Mouse (Mus musculus): ENCODE results near the gene Palm2.

Gene Palm2

DNA sequence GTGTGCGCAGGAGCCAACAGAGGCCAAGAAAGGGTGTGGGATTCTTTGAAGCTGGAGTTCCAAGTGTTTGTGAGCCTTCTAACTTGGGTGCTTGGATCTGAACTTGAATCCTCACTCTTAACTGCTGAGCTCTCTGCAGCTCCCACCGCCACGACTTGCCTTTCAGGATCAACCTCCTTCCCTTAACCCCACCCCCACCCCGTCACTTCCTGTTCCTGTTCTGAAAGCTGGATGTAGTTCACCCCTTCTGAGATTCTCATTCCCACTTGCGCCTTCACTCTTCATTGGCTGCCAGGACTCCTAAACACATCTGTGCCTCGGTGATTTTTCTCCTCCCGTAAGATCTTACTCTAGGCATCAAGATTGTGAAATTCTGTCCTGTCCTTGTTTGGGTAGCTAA lies 240.3 kb downstream of the Palm2 start:
- DNase-seq, result no peak

DNA sequence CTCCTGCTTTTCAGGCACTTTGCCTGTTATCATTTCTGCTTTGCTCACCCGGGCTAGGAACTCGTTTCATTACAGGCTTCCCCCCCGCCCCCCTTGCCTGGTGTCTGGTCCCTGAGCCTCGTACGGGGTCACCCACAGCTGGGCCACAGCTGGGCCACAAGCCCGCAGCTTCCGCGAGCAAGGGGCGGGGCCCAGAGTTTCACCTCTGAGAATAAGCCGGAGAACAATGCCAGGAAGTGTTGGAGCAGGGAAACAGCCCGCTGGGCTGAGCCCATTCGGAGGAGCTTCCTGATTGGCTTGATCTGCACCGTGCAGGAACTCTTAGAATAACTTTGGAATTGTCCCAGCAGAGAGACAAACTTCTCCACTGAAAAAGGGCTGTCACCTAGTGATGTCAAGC lies 241.3 kb downstream of the Palm2 start:
- DNase-seq, result no peak

DNA sequence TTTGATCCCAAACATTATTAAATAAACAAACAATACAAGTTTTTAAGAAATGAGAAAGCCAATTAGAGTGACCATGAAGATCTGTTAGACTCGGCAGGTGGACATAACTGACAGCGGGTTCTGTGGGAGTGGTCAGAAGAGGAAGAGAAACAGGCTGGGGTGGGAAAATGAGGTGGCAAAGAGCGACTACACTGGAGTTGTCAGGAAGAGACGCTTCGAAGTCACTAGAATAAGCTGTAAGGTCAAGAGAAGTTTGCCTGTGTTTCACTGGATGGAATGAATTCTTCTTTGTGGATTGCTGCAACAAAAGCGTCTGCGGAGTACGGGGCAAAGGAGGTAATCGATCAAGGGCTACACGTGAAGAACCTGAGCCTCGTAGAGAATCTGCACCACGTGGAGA lies 243.9 kb downstream of the Palm2 start:
- no peak for DNase-seq

DNA sequence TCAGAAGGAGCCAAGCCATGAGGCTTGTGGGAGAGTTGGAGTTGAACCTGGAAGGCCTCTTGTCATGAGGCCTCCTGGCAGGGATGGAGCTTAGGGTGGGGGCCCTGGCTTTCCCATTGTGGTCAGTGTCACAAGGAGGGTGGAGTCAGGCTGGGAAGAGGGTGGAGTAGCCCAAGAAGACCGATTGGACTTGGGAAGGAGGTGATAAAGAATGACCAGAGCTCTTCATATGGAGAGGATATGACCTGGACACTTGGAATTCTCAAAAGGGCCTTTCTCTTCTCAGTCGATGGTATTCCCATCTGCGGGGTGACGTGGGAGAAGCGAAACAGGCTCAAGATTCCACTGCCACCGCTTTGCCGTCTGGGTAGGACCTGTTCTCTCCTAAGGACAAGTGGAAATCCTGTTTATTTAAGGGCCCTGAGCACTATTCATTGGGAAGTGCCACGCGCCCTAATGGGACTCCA lies 245.0 kb downstream of the Palm2 start:
- no peak for DNase-seq

DNA sequence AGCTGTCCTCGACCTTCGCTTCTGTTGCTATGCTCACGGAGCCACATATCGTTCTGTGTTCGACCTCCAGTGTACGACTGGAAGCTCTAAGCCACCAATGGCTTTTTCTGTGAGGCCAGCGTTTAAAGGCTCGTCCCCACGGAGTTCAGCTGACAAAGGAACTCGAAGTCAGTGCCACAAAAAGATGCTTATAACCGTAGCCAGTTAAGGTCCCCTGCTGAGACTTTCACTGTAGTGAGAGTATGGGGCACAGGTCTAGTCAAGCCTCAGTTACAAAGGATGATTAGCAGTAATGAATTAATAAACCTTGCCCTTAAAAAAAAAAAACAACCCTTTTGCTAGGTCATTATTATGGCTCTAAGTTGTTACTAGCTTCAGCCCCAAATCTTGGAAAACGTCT lies 246.1 kb downstream of the Palm2 start:
- no peak for DNase-seq

DNA sequence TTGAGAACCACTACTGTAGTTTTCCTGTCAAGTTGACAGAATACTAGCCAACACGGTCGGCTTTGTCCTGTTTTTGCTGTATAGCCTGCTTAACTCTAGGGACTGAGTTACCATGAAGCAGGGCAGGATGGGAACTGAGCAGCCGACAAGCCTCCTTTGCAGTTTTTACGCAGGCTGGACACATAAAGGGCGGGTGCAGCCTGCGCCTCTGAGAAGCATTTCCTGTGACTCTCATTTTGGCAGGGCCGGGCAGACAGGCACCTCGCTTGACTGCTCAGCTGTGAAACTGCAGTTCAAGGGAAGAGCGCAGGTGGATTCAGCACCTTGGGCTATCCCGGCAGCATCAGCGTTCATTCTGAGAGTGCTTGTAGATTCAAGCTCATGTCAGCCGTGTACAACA lies 247.5 kb downstream of the Palm2 start:
- peak; percentile 35 for DNase-seq

DNA sequence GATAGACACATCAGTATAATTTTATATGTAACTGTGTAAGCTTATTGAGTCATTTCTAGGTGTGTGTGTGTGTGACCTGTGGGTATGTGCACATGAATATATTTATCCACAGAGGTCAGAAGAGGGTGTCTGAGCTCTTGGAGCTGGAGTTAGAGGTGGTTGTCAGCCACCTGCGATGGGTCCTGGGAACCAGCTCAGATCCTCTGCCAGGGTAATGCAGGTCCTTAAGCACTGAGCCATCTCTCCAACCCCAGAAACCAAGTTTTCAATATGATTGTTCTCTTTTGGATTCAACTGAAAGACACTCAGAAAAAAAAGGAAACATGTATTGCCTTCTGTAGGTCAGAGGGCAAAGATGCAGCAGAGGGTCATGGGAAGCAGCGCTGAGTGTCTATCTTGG lies 248.3 kb downstream of the Palm2 start:
- DNase-seq, result no peak

DNA sequence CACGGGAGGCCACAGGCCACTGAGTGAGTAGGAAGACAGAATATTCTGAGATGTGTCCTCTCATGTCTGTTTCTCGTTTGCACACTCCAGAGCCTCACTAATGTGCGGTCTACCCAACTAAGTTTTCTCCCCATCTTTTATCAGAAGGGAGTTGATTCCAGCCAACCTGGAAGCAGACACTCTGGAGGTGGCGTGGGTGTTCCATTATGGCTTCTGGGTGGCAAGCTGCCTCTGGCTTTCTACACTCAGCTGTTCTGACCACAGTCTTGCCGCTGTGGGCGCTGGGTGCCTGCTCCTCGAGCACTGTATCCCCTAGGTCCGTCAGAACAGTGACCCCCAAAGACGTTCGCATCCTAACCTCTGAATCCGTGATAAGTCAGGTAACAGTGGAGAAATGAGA lies 248.9 kb downstream of the Palm2 start:
- DNase-seq, result no peak

DNA sequence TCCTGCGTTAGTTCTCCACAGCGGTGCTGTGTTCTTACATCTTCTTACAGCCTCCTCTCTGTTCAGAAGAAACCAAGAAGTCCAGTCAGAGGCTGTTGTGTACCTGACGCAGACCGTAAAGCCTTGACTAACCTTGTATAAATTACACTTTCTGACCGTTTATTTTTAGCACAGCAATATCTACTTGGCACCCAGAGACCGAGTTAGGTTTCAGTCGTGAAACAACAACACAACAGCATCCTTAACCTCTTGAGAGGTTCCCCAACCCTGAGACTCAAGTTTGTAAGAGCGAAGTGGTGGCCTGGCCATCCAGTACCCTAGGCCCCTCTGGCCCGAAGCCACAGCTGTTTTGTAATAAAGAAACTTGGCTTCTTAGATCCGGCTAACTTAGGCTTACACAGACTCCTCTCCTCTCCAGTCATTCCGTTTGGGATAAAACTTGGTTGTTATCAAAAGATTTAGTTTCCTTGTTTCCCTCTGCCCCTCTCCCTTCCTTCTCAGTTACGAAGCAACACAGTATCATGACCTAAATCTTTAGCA lies 250.7 kb downstream of the Palm2 start:
- DNase-seq, result no peak

DNA sequence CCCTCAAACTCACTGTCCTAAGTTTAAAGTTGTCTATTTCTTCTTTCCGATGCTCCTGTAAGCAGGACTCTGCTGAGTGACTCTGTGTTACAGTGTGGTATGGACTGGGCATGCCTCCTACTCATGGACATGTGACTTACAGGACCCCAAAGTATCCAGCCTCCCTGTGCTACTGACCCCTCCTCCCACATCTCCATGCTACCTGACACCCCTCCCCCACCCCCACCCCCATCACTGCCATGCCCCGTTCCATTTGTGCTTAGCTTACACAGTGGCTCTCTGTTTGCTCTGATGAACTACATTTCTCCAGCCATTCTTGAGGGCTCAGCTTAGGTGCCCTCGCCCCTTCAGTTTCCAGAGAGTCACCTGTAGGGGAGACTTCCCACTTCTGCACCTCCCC lies 252.7 kb downstream of the Palm2 start:
- DNase-seq, result no peak

DNA sequence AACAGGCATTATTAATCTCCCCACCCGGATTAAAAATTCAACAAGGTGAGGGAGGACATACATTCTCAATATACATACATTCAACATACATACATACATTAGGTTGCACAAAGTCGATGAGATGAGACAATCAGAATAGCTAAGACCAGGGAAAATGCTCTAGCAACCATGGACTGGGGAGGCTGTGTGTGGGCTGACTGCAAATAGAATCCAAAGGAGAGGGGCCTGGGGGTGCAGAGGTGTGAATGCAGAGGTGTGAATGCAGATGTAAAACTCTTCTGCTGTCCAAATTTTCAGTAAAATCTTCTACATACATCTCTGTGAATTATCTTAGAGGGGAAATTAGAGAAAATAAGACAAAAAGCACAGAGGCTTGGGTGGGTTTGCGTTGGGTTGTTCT lies 253.5 kb downstream of the Palm2 start:
- no peak for DNase-seq

DNA sequence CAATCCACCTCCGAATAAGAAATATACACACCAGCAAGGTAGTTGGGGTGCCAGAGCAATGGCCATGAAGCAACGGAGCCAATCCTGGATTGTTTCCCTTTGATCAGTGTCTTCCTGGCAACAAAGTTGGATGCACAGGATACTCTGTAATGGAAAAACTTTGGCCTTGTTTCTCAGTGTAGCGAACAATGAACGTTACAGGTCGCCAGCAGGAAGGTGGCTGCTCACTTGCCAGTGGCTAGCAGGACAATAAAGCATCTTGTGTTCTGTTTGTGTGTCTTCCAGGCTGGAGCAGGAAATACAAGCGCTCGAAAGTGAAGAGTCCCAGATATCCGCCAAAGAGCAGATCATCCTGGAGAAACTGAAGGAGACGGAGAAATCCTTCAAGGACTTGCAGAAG lies 254.1 kb downstream of the Palm2 start:
- no peak for DNase-seq

DNA sequence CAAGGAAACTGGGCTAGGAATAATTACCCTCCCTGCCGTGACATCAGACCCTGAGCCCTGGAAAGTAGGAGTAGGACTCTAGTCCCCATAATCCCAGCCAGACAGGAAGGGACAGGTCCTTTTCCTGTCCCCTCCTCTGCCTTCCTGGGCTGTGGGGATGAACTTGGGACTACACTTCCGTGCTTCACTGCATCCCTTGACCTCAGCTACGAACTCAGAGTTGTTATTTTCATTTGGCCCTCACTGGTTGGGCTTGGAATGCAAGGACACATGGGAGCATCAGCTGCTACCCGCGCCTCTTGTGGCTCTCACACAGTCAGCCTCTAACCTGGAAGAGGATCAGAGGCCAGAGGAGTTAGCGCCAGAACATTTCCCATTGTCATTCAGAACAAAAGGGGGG lies 256.0 kb downstream of the Palm2 start:
- no peak for DNase-seq

DNA sequence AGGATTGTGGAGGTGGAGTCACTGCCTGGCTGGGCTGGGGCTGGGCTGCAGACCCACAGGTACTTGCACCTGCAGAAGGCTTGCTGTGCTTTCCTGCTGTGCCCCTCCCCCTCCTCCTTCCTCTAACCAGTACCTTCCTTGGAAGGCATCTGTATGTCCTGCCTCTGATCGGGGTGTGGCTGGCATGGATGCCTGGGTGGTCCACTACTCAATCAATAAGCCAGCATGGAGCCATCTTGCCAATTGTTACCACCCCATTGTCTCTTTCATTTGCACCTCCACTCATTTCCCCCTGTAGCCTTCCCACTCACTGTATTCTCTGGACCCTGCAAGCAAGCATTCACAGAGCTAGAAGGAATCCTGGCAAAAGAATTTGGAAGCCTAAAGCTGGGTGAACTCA lies 256.8 kb downstream of the Palm2 start:
- no peak for DNase-seq

DNA sequence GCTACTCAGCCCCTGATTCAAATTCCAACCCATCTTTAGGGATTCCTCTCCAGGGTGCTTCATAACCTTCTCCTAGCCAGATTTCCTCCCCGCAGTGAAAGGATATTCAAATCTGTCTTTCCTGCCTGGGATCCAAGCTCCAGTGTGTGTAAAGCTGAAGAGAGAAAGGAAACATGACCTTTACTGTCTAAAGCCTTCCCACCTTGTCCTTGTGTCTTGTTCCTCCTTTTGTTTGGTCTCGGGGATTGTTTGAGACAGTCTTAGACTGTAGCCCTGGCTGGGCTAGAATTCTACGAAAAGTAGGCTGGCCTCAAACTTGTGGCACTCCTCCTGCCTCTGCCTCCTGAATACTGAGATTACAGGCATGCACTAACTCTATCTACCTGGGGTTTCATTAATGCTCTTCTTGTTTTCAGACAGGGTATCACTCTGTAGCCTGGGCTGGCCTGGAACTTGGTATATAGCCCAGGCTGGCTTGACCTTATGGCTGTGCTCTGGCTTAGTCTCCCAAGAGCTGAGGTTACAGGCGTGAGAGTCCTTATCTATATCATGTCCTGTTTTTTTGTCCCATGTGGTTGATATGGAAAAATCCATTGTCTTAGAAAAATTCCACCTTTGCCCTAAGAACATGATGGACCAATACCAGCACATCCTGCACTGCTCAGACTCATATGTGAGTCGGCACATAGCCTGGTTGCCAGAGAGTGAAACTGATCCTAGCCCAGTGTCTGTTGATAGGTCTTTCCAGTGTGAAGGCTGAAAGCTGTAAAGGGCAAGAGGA lies 260.5 kb downstream of the Palm2 start:
- no peak for DNase-seq

DNA sequence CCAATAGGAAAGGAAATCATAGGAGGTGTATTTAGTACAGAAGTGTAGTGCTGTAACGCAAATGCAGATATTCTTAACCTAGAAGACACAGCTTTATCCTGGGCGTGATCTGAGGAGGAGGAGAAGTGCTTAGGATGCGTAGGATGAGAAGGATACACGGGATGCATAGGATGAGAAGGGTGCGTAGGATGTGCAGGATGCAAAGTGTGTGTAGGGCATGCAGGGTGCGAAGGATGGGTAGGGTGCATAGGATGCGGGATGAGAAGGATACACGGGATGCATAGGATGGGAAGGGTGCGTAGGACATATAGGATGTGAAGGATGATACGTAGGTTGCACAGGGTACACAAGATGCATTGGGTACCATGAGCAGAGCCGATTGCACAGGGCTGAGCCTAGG lies 262.9 kb downstream of the Palm2 start:
- no peak for DNase-seq

DNA sequence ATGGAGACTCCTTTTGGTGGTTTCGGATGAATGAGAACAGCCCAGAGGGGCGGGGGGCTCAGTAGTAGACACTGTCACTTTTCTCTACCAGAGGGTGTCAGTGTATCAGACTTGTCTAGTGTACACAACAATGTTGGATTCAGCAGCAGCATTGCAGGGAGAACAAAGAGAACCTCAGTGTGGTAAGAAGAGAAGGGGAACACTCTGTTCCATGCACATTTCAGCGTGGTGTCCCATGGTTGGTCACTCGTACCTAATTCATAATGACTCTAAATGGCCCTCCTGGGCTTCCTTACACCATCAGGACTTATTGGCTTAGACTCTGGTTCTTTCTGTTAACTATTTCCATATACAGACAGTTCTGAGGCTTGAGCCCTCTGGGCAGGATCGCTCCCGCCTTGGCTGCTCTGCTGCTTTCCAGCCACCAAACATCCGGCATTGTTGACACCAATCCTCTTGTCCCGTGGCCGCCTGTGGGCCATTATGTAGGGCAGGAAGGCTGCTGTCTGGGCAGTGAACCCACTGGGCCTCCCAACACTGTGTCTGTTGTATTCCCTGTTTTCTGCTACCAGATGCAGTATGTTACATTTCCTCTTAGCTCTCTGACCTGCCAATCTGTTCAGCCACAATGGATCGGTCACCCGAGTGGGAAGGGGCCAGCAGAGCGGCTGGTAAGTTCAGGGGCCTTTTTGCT lies 264.0 kb downstream of the Palm2 start:
- DNase-seq, result no peak

DNA sequence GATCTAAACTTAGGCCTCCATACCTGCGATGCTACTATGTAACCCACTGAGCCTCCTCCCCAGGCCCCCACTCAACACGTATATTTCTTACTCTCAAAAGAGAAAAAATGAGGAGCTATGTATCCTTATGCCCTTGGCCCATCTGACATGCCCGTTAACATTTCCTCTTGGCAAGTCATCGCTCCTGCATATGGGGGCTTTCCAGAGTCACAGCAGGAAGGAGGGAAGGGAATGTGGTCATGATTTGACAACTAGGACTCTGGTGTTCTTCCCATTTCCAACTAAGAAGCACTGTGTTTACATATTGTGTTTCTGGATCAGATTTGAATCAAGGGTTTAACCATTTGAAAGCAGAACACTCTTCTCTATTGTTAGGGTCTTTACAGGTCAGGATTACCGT lies 267.5 kb downstream of the Palm2 start:
- DNase-seq, result no peak

DNA sequence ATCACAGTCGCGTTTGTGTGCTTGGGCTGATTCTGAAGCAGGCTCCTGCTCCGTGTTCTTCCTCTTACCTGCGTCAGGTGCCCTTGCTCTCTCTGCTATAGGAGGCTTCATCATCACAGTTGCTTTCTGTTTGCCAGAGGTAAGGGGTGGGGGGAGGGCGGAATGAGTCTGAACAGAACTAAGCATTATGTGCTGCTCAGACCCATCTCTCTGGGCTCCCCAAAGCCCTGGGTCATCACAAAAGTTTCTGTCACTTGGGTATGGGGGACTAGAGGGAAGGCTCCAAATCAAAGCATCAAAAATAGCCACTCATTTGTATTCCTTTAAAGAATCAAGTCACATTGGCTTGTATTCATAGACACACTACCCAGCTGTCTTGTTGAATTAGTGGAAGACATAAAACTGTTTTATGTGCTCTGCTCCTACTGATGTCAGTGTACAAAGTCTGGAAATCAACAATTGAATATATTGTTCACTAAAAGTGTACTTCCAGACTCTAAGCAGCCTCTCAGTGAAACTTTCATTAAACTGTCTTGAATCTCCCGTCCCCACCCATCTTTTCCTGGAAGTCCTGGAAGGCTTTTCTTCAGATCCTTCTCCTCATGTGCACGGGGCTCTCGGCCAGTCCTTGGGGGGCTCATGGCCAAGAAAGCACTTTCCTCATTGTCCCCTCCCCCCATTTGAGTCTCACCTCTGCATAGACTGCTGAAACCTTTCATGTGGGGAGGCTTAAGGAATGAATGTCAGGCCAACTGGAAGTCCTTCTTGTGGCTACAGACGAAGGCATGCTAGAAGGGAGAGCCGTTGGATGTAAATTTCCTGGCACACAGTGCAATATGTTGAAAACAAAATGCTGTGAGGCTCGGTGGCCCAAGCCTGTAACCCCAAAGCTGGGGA lies 269.8 kb downstream of the Palm2 start:
- no peak for DNase-seq

DNA sequence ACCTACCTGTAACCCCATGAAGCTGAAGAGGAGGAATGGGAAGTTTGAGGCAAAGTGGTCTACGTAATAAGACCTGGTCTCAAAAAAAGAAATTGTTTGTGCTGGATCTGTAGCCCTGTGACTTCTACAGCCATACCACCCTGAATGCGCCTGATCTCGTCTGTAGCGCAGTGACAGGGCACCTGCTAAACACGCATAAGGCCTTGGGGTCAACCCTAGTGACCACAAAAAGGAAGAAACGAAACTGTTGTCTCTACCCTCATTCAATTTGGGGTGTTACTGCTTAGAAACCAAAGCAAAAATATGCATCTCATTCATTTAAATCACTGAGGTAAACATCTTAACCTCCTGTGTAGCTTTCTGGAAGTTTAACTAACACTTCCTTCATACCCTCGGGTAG lies 270.5 kb downstream of the Palm2 start:
- DNase-seq, result no peak

DNA sequence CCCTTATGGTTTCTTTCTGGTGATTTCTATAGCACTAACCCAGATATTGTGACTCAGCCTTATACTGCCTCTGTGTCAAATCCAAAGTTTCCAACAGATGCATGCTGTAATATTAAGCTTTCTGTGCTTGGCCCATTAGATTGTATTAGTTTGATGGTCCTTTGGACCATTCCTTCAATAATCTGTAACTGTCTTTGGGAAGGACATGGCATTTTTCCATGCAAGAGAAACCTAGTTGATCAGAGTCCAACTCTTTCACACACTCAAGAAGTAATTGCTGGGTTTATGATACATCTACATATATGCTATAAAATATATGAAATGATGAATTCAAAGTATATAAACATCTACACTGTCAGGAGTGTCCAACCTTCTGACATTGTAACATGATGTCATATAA lies 281.8 kb downstream of the Palm2 start:
- no peak for DNase-seq

DNA sequence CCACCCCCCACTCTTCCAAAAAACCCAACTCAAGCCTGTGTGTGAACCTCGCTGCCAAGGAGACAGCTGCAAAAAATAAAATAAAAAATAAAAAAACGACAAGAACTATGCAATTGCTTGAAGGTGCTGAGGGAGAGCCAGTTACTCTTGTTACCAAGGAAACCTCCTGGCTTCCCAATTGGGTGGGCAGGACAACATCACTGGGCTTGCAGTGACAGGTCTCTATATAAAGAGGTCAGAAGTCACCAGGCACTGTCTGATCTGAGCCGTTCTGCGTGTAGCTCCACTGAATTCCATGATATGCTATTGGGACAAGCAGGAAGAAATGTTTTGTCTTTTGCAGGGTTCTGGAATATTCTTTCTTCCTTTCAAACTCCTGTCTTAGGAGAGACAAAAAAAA lies 282.7 kb downstream of the Palm2 start:
- DNase-seq, result no peak

DNA sequence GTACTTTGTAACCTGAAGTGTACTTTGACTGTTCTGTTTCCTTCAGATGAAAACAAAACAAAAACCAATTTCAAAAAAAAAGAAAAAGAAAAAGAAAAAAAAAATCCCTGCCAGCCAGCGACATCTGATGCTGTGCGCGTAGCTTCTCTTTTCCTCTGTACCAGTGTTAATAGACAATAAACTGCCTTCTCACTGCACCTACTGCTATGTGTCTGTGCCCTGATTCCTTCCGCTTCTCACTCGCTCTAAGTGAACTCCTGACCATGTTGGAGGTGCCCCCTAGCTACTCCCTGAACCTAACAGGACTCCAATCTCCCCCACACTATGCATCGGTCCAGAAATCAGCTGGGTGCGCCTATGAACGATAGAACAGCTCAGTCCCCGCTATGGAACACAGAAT lies 283.3 kb downstream of the Palm2 start, which contains the start of gene Akap2:
Gene Akap2, plus strand, starts transcription at position 304 of the 400 bp plus-strand sequence.
- no peak for DNase-seq

Data from cerebellum, adult 9-10 months (tissue).